Mouse (Mus musculus): ENCODE measurements at regions not wholly inside any gene's neighbourhood (a gene's known extent, or its start where the extent isn't known, plus 50 kb on each side); places are given as distances from the start of the nearest gene placed in this dataset.

DNA sequence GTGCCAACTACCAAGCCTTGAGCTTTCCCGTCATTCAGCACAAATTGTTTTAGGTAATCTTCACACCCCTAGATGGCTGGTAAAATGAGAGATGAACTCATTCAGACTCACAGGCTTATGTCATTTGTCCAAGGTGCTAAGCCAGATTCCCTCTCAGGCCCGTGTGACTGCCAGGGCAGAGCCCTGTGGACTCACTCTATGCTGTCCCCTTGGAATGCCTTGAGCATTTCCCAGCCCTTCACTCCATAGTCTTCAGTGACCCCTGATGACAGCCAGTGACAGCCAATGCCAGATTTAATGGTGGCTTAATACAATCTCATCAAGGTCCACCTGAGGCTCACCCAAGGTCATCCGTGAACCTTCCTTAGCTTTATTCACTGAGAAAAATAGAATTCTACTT is 270.2 kb upstream of the Jmjd1c start:
- Histone ChIP-seq H3K36me3 (replicated peaks) (no peaks in the 10 kb centered on the region), H3K4me1 (ENCODE audit: insufficient read depth, low read depth, low read length) (no peaks in the 10 kb centered on the region), H3K9me3 (replicated peaks) (no peaks in the 10 kb centered on the region), H3K4me3 (ENCODE audit: low read depth, low read length) (no peak overlapping the region), H3K27me3 (ENCODE audit: insufficient read depth, low read length) (no peaks in the 10 kb centered on the region)
- no peak for TF ChIP-seq GATA1 (IDR thresholded peaks at IDR 0.05; ENCODE audit: borderline replicate concordance, low read length)
- no peak for TF ChIP-seq GATA2 (IDR thresholded peaks at IDR 0.05; ENCODE audit: borderline replicate concordance, low read depth, low read length)
- no peak for TF ChIP-seq CTCF (IDR thresholded peaks at IDR 0.05; ENCODE audit: low read depth, low read length)
- no peak for TF ChIP-seq TAL1 (conservative IDR thresholded peaks at IDR 0.05; ENCODE audit: low read depth, low read length)
- TF ChIP-seq POLR2AphosphoS5 (IDR thresholded peaks at IDR 0.05; ENCODE audit: insufficient replicate concordance, low read depth, low read length): no peak
- no peak for DNase-seq (ENCODE audit: low spot score)
- ATAC-seq (ENCODE audit: extremely low read depth, insufficient number of reproducible peaks, low FRiP score, poor library complexity, severe bottlenecking): no peak

- TF ChIP-seq GATA2 (IDR thresholded peaks at IDR 0.05; ENCODE audit: borderline replicate concordance, low read depth, low read length) (no peak), GATA1 (IDR thresholded peaks at IDR 0.05; ENCODE audit: borderline replicate concordance, low read length) (no peak), TAL1 (conservative IDR thresholded peaks at IDR 0.05; ENCODE audit: low read depth, low read length) (no peak), CTCF (IDR thresholded peaks at IDR 0.05; ENCODE audit: low read depth, low read length) (no peak)
- no peak for DNase-seq (ENCODE audit: low spot score)
Observed at GRCm38 (mm10) chr10:66826327-66826726, 269.6 kb upstream of the Jmjd1c start.

DNA sequence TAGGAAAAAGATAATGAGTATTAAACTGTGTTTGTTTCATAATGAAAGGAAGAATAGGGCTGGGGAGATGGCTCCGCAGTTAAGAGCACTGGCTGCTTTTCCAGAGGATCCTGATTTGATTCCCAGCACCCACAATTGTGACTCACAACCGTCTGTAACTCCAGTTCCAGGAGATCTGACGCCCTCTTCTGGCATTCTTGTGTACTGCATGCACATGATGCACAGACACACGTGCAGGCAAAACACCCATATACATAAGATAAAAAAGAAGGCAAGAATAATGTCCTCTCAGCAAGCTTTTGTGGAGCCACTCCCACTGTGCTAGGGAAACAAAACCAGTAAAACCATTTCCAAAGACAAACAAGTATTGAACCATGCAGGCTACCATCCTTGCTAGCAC is 261.0 kb upstream of the Jmjd1c start:
- Histone ChIP-seq H3K4me1 (ENCODE audit: insufficient read depth, low read depth, low read length) (no peaks in the 10 kb centered on the region), H3K4me3 (ENCODE audit: low read depth, low read length) (no peak overlapping the region), H3K27me3 (ENCODE audit: insufficient read depth, low read length) (no peaks in the 10 kb centered on the region), H3K9me3 (replicated peaks) (no peaks in the 10 kb centered on the region; the same call in 1 of the 2 replicates), H3K36me3 (replicated peaks) (no peaks in the 10 kb centered on the region)
- DNase-seq (ENCODE audit: low spot score): no peak
- no peak for ATAC-seq (ENCODE audit: extremely low read depth, insufficient number of reproducible peaks, low FRiP score, poor library complexity, severe bottlenecking)
- TF ChIP-seq TAL1 (conservative IDR thresholded peaks at IDR 0.05; ENCODE audit: low read depth, low read length) (no peak), GATA1 (IDR thresholded peaks at IDR 0.05; ENCODE audit: borderline replicate concordance, low read length) (no peak), GATA2 (IDR thresholded peaks at IDR 0.05; ENCODE audit: borderline replicate concordance, low read depth, low read length) (no peak), POLR2AphosphoS5 (IDR thresholded peaks at IDR 0.05; ENCODE audit: insufficient replicate concordance, low read depth, low read length) (no peak), CTCF (IDR thresholded peaks at IDR 0.05; ENCODE audit: low read depth, low read length) (no peak)

More at GRCm38 (mm10) chr10:66826327-66826726, 269.6 kb upstream of the Jmjd1c start:
- no peak for ATAC-seq (ENCODE audit: extremely low read depth, insufficient number of reproducible peaks, low FRiP score, poor library complexity, severe bottlenecking)
- H3K4me3 ChIP-seq (ENCODE audit: low read depth, low read length): no peak overlapping the region
- no peaks in the 10 kb centered on the region for H3K9me3 ChIP-seq (replicated peaks)
- no peaks in the 10 kb centered on the region for H3K27me3 ChIP-seq (ENCODE audit: insufficient read depth, low read length)
- no peaks in the 10 kb centered on the region for H3K36me3 ChIP-seq (replicated peaks)
- H3K4me1 ChIP-seq (ENCODE audit: insufficient read depth, low read depth, low read length): no peaks in the 10 kb centered on the region

DNA sequence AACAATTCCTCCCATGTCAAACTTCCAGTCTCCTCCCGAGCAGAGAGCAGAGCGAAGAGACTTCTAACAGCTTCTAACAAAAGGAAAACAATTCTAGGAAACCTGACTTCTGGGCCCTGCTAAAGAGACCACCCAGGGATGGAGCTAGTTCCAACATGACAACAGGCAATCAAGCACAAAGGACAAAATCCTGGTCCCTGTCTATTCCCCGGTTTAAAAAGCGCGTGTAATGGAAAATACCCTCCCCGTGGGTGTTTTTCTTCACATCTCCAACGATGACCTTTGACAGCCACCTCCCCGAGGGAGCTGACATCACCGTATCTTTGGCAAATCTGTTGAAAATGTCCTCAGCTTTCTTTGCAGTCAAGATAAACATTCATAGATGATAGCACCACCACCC is 256.9 kb upstream of the Jmjd1c start:
- H3K36me3 ChIP-seq (replicated peaks): no peaks in the 10 kb centered on the region
- no peaks in the 10 kb centered on the region for H3K27me3 ChIP-seq (ENCODE audit: insufficient read depth, low read length)
- H3K4me1 ChIP-seq (ENCODE audit: insufficient read depth, low read depth, low read length): no peaks in the 10 kb centered on the region
- no peak for DNase-seq (ENCODE audit: low spot score)
- no peak overlapping the region for H3K4me3 ChIP-seq (ENCODE audit: low read depth, low read length)
- H3K9me3 ChIP-seq (replicated peaks): no peaks in the 10 kb centered on the region; the same call in 1 of the 2 replicates
- TF ChIP-seq POLR2AphosphoS5 (IDR thresholded peaks at IDR 0.05; ENCODE audit: insufficient replicate concordance, low read depth, low read length): no peak
- TF ChIP-seq CTCF (IDR thresholded peaks at IDR 0.05; ENCODE audit: low read depth, low read length): no peak
- TF ChIP-seq TAL1 (conservative IDR thresholded peaks at IDR 0.05; ENCODE audit: low read depth, low read length): no peak
- no peak for TF ChIP-seq GATA2 (IDR thresholded peaks at IDR 0.05; ENCODE audit: borderline replicate concordance, low read depth, low read length)
- TF ChIP-seq GATA1 (IDR thresholded peaks at IDR 0.05; ENCODE audit: borderline replicate concordance, low read length): no peak
- ATAC-seq (ENCODE audit: extremely low read depth, insufficient number of reproducible peaks, low FRiP score, poor library complexity, severe bottlenecking): no peak

GRCm38 (mm10) chr10:66843258-66843657 is 252.7 kb upstream of the Jmjd1c start:
- Histone ChIP-seq H3K4me3 (ENCODE audit: low read depth, low read length) (no peak overlapping the region), H3K9me3 (replicated peaks) (no peaks in the 10 kb centered on the region), H3K36me3 (replicated peaks) (no peaks in the 10 kb centered on the region), H3K4me1 (ENCODE audit: insufficient read depth, low read depth, low read length) (no peaks in the 10 kb centered on the region), H3K27me3 (ENCODE audit: insufficient read depth, low read length) (no peaks in the 10 kb centered on the region)
- ATAC-seq (ENCODE audit: extremely low read depth, insufficient number of reproducible peaks, low FRiP score, poor library complexity, severe bottlenecking): no peak
- no peak for DNase-seq (ENCODE audit: low spot score)
- no peak for TF ChIP-seq CTCF (IDR thresholded peaks at IDR 0.05; ENCODE audit: low read depth, low read length)
- no peak for TF ChIP-seq GATA2 (IDR thresholded peaks at IDR 0.05; ENCODE audit: borderline replicate concordance, low read depth, low read length)
- TF ChIP-seq TAL1 (conservative IDR thresholded peaks at IDR 0.05; ENCODE audit: low read depth, low read length): no peak
- no peak for TF ChIP-seq POLR2AphosphoS5 (IDR thresholded peaks at IDR 0.05; ENCODE audit: insufficient replicate concordance, low read depth, low read length)
- TF ChIP-seq GATA1 (IDR thresholded peaks at IDR 0.05; ENCODE audit: borderline replicate concordance, low read length): no peak

- no peak for DNase-seq (ENCODE audit: low spot score)
- Histone ChIP-seq H3K4me3 (ENCODE audit: low read depth, low read length) (no peak overlapping the region), H3K36me3 (replicated peaks) (no peaks in the 10 kb centered on the region), H3K27me3 (ENCODE audit: insufficient read depth, low read length) (no peaks in the 10 kb centered on the region), H3K4me1 (ENCODE audit: insufficient read depth, low read depth, low read length) (no peaks in the 10 kb centered on the region; the same call in 1 of the 2 replicates), H3K9me3 (replicated peaks) (no peaks in the 10 kb centered on the region)
- TF ChIP-seq POLR2AphosphoS5 (IDR thresholded peaks at IDR 0.05; ENCODE audit: insufficient replicate concordance, low read depth, low read length) (no peak), CTCF (IDR thresholded peaks at IDR 0.05; ENCODE audit: low read depth, low read length) (no peak), GATA1 (IDR thresholded peaks at IDR 0.05; ENCODE audit: borderline replicate concordance, low read length) (no peak), GATA2 (IDR thresholded peaks at IDR 0.05; ENCODE audit: borderline replicate concordance, low read depth, low read length) (no peak), TAL1 (conservative IDR thresholded peaks at IDR 0.05; ENCODE audit: low read depth, low read length) (no peak)
- ATAC-seq (ENCODE audit: extremely low read depth, insufficient number of reproducible peaks, low FRiP score, poor library complexity, severe bottlenecking): no peak
Observed at GRCm38 (mm10) chr10:66848778-66849177, 247.1 kb upstream of the Jmjd1c start.
